Mouse (Mus musculus): ENCODE results near the gene Glb1. TPM values are rescaled to one million over a fixed set of nuclear protein-coding genes. Genes with fewer than 3 reads are reported as not detected.
A peak's percentile ranks its signal among the peaks of the same experiment; 100 is the strongest.
"Not testable (repeated sequence)": the region's sequence is repeated elsewhere in the genome, so short reads cannot be mapped to it uniquely, and the experiment has no call there.

Gene Glb1
- total RNA-seq, 2 experiments from 2014 or later, result 26.7 to 30.3 TPM

- not testable (repeated sequence) for DNase-seq
These were observed 6.7 kb upstream of the Glb1 start for GRCm38 (mm10) chr9:114394136-114394535.

GRCm38 (mm10) chr9:114394677-114395076 is 6.2 kb upstream of the Glb1 start:
- intact Hi-C loops (cut with DNase I), result no loop called here
- DNase-seq, result no peak

More at GRCm38 (mm10) chr9:114394136-114394535, 6.7 kb upstream of the Glb1 start:
- intact Hi-C loops (cut with DNase I), result not testable (repeated sequence)

GRCm38 (mm10) chr9:114395258-114395657 is 5.6 kb upstream of the Glb1 start:
- intact Hi-C loops (cut with DNase I), result no loop called here
- DNase-seq, result no peak

GRCm38 (mm10) chr9:114399680-114400079 is 1.2 kb upstream of the Glb1 start:
- intact Hi-C loops (cut with DNase I), result no loop called here

GRCm38 (mm10) chr9:114400588-114400948 is 308 bp upstream of the Glb1 start:
- intact Hi-C loops (cut with DNase I), result no loop called here
- no peak for DNase-seq

More at GRCm38 (mm10) chr9:114399680-114400079, 1.2 kb upstream of the Glb1 start:
- DNase-seq, result no peak

GRCm38 (mm10) chr9:114401685-114402080 is 807 bp downstream of the Glb1 start:
- intact Hi-C loops (cut with DNase I), result no loop called here
- no peak for DNase-seq

GRCm38 (mm10) chr9:114407676-114408075 is 6.8 kb downstream of the Glb1 start:
- intact Hi-C loops (cut with DNase I), result no loop called here

GRCm38 (mm10) chr9:114410313-114410862 is 9.5 kb downstream of the Glb1 start:
- intact Hi-C loops (cut with DNase I), result no loop called here
- DNase-seq, result no peak

More at GRCm38 (mm10) chr9:114407676-114408075, 6.8 kb downstream of the Glb1 start:
- DNase-seq, result peak; percentile 44

GRCm38 (mm10) chr9:114411295-114411694 is 10.4 kb downstream of the Glb1 start:
- no peak for DNase-seq
- intact Hi-C loops (cut with DNase I), result no loop called here

- no peak for DNase-seq
- intact Hi-C loops (cut with DNase I), result no loop called here
These were observed 11.5 kb downstream of the Glb1 start for GRCm38 (mm10) chr9:114412406-114412805.

- intact Hi-C loops (cut with DNase I), result no loop called here
- DNase-seq, result no peak
These were observed 13.0 kb downstream of the Glb1 start for GRCm38 (mm10) chr9:114413866-114414265.

- intact Hi-C loops (cut with DNase I), result loop anchor here (5.0 kb wide), 1 partner anchor 167 kb away; no protein-coding TSS in a partner anchor
- DNase-seq, result peak; percentile 45
These were observed 14.8 kb downstream of the Glb1 start for GRCm38 (mm10) chr9:114415701-114416100.

- no peak for DNase-seq
These were observed 16.0 kb downstream of the Glb1 start for GRCm38 (mm10) chr9:114416646-114417517.

GRCm38 (mm10) chr9:114418187-114418586 is 17.3 kb downstream of the Glb1 start:
- peak; percentile 38 for DNase-seq
- intact Hi-C loops (cut with DNase I), result loop anchor here (5.0 kb wide), 1 partner anchor 164 kb away; no protein-coding TSS in a partner anchor

More at GRCm38 (mm10) chr9:114416646-114417517, 16.0 kb downstream of the Glb1 start:
- intact Hi-C loops (cut with DNase I), result loop anchor here (5.0 kb wide), 1 partner anchor 165 kb away; no protein-coding TSS in a partner anchor

GRCm38 (mm10) chr9:114420443-114420842 is 19.6 kb downstream of the Glb1 start:
- DNase-seq, result no peak
- intact Hi-C loops (cut with DNase I), result no loop called here

GRCm38 (mm10) chr9:114421045-114421444 is 20.2 kb downstream of the Glb1 start:
- no peak for DNase-seq
- intact Hi-C loops (cut with DNase I), result no loop called here

GRCm38 (mm10) chr9:114421797-114422196 is 20.9 kb downstream of the Glb1 start:
- intact Hi-C loops (cut with DNase I), result no loop called here
- no peak for DNase-seq

GRCm38 (mm10) chr9:114425576-114425975 is 24.7 kb downstream of the Glb1 start:
- DNase-seq, result no peak

GRCm38 (mm10) chr9:114426201-114426600 is 25.3 kb downstream of the Glb1 start:
- intact Hi-C loops (cut with DNase I), result no loop called here
- DNase-seq, result no peak

More at GRCm38 (mm10) chr9:114425576-114425975, 24.7 kb downstream of the Glb1 start:
- intact Hi-C loops (cut with DNase I), result no loop called here

GRCm38 (mm10) chr9:114427425-114427824 is 26.5 kb downstream of the Glb1 start:
- intact Hi-C loops (cut with DNase I), result no loop called here

GRCm38 (mm10) chr9:114428103-114428834 is 27.4 kb downstream of the Glb1 start:
- intact Hi-C loops (cut with DNase I), result no loop called here
- DNase-seq, result no peak

More at GRCm38 (mm10) chr9:114427425-114427824, 26.5 kb downstream of the Glb1 start:
- DNase-seq, result no peak

All from left cerebral cortex, postnatal 4 days (tissue).